Mouse (Mus musculus): ENCODE results near the gene Kcnq1. TPM values are rescaled to one million over a fixed set of nuclear protein-coding genes. Genes with fewer than 3 reads are reported as not detected.
A peak's percentile ranks its signal among the peaks of the same experiment; 100 is the strongest.

Gene Kcnq1
- polyA plus RNA-seq, 1 experiment from 2014 or later = 0.48 TPM

- Histone ChIP-seq H3K4me2 (no peak within 1 kb of the TSS), H3K36me3 (ENCODE audit: poor library complexity, severe bottlenecking) (no peaks in the 10 kb centered on the region), H3K9ac (no peak within 1 kb of the TSS), H3K27me3 (no peaks in the 10 kb centered on the region), H3K4me1 (no peaks in the 10 kb centered on the region), H3K4me3 (no peak within 1 kb of the TSS), H3K27ac (no peak within 1 kb of the TSS), H3K9me3 (replicated peaks) (no peaks in the 10 kb centered on the region)
- WGBS = 56% methylated on average over 10 of the region's 10 CpGs
- no peak for ATAC-seq
These were observed 11.3 kb upstream of the Kcnq1 start, which contains the start of gene Trpm5 for GRCm38 (mm10) chr7:143094592-143095553. TSS of gene Trpm5 (minus strand) at chr7:143094642.

- no peaks in the 10 kb centered on the region for H3K36me3 ChIP-seq (ENCODE audit: poor library complexity, severe bottlenecking)
- H3K27me3 ChIP-seq = no peaks in the 10 kb centered on the region
- H3K4me3 ChIP-seq = no peak overlapping the region
- no peaks in the 10 kb centered on the region for H3K4me1 ChIP-seq
- WGBS = 63% methylated on average over 1 of the region's 1 CpGs
- no peak overlapping the region for H3K27ac ChIP-seq
- H3K9ac ChIP-seq = no peak overlapping the region
- no peak overlapping the region for H3K4me2 ChIP-seq
- ATAC-seq = no peak
- H3K9me3 ChIP-seq (replicated peaks) = no peaks in the 10 kb centered on the region
These were observed 10.6 kb upstream of the Kcnq1 start for GRCm38 (mm10) chr7:143095554-143095907.

GRCm38 (mm10) chr7:143100759-143101158 lies 5.4 kb upstream of the Kcnq1 start:
- Histone ChIP-seq H3K4me3 (no peak overlapping the region), H3K9me3 (replicated peaks) (no peaks in the 10 kb centered on the region), H3K36me3 (ENCODE audit: poor library complexity, severe bottlenecking) (no peaks in the 10 kb centered on the region), H3K4me1 (no peaks in the 10 kb centered on the region), H3K4me2 (no peak overlapping the region), H3K27me3 (peaks cover 25% of the 10 kb centered on the region), H3K9ac (no peak overlapping the region), H3K27ac (no peak overlapping the region)
- 79% methylated on average over 4 of the region's 4 CpGs for WGBS
- ATAC-seq = no peak

GRCm38 (mm10) chr7:143105258-143105897 lies 784 bp upstream of the Kcnq1 start:
- H3K36me3 ChIP-seq (ENCODE audit: poor library complexity, severe bottlenecking) = no peaks in the 10 kb centered on the region
- 75% methylated on average over 11 of the region's 11 CpGs for WGBS

GRCm38 (mm10) chr7:143106672-143107465 lies 707 bp downstream of the Kcnq1 start:
- no peak for ATAC-seq
- peaks cover 8% of the 10 kb centered on the region; the same call in 1 of the 2 replicates for H3K4me1 ChIP-seq

More at GRCm38 (mm10) chr7:143105258-143105897, 784 bp upstream of the Kcnq1 start:
- Histone ChIP-seq H3K4me2 (no peak overlapping the region), H3K9me3 (replicated peaks) (no peaks in the 10 kb centered on the region), H3K27me3 (peaks cover 69% of the 10 kb centered on the region), H3K4me3 (no peak overlapping the region), H3K4me1 (peaks cover 8% of the 10 kb centered on the region; the same call in 1 of the 2 replicates), H3K9ac (no peak overlapping the region), H3K27ac (no peak overlapping the region)
- ATAC-seq = no peak

GRCm38 (mm10) chr7:143108200-143108599 lies 2.0 kb downstream of the Kcnq1 start:
- H3K4me1 ChIP-seq = peaks cover 8% of the 10 kb centered on the region; the same call in 1 of the 2 replicates
- H3K9ac ChIP-seq = no peak overlapping the region

More at GRCm38 (mm10) chr7:143106672-143107465, 707 bp downstream of the Kcnq1 start:
- Histone ChIP-seq H3K9me3 (replicated peaks) (no peaks in the 10 kb centered on the region), H3K4me2 (peak overlapping the region; percentile 53), H3K27ac (no peak overlapping the region), H3K4me3 (peak overlapping the region; percentile 27), H3K27me3 (peaks cover 68% of the 10 kb centered on the region), H3K9ac (no peak overlapping the region), H3K36me3 (ENCODE audit: poor library complexity, severe bottlenecking) (no peaks in the 10 kb centered on the region)
- 10% methylated on average over 34 of the region's 57 CpGs for WGBS

GRCm38 (mm10) chr7:143108996-143109660 lies 3.0 kb downstream of the Kcnq1 start:
- 46% methylated on average over 3 of the region's 3 CpGs for WGBS
- no peak for ATAC-seq
- no peaks in the 10 kb centered on the region; the same call in 1 of the 2 replicates for H3K9me3 ChIP-seq (replicated peaks)
- H3K27ac ChIP-seq = no peak overlapping the region
- H3K4me1 ChIP-seq = peaks cover 8% of the 10 kb centered on the region; the same call in 1 of the 2 replicates
- no peaks in the 10 kb centered on the region for H3K36me3 ChIP-seq (ENCODE audit: poor library complexity, severe bottlenecking)
- H3K4me2 ChIP-seq = no peak overlapping the region
- H3K9ac ChIP-seq = no peak overlapping the region
- H3K27me3 ChIP-seq = peaks cover 61% of the 10 kb centered on the region
- no peak overlapping the region for H3K4me3 ChIP-seq

More at GRCm38 (mm10) chr7:143108200-143108599, 2.0 kb downstream of the Kcnq1 start:
- Histone ChIP-seq H3K27me3 (peaks cover 68% of the 10 kb centered on the region), H3K4me3 (no peak overlapping the region), H3K9me3 (replicated peaks) (no peaks in the 10 kb centered on the region), H3K36me3 (ENCODE audit: poor library complexity, severe bottlenecking) (no peaks in the 10 kb centered on the region), H3K4me2 (no peak overlapping the region), H3K27ac (no peak overlapping the region)
- ATAC-seq = no peak
- WGBS = 49% methylated on average over 5 of the region's 5 CpGs

- peaks cover 8% of the 10 kb centered on the region; the same call in 1 of the 2 replicates for H3K4me1 ChIP-seq
- H3K4me3 ChIP-seq = no peak overlapping the region
- no peak for ATAC-seq
- no peak overlapping the region for H3K4me2 ChIP-seq
- WGBS = 82% methylated on average over 3 of the region's 3 CpGs
- no peaks in the 10 kb centered on the region for H3K36me3 ChIP-seq (ENCODE audit: poor library complexity, severe bottlenecking)
- H3K27ac ChIP-seq = no peak overlapping the region
- H3K27me3 ChIP-seq = peaks cover 59% of the 10 kb centered on the region
- H3K9ac ChIP-seq = no peak overlapping the region
- H3K9me3 ChIP-seq (replicated peaks) = peaks cover under 1% of the 10 kb centered on the region; the same call in 1 of the 2 replicates
These were observed 3.5 kb downstream of the Kcnq1 start for GRCm38 (mm10) chr7:143109696-143110095.

- Histone ChIP-seq H3K9ac (no peak overlapping the region), H3K27me3 (peaks cover 48% of the 10 kb centered on the region), H3K4me3 (no peak overlapping the region), H3K9me3 (replicated peaks) (peaks cover 3% of the 10 kb centered on the region; the same call in 1 of the 2 replicates), H3K36me3 (ENCODE audit: poor library complexity, severe bottlenecking) (no peaks in the 10 kb centered on the region), H3K4me1 (peaks cover 8% of the 10 kb centered on the region; the same call in 1 of the 2 replicates), H3K27ac (no peak overlapping the region), H3K4me2 (no peak overlapping the region)
- no peak for ATAC-seq
- 71% methylated on average over 1 of the region's 1 CpGs for WGBS
These were observed 4.6 kb downstream of the Kcnq1 start for GRCm38 (mm10) chr7:143110803-143111202.

GRCm38 (mm10) chr7:143111719-143112118 lies 5.6 kb downstream of the Kcnq1 start:
- Histone ChIP-seq H3K9me3 (replicated peaks) (peaks cover 3% of the 10 kb centered on the region; the same call in 1 of the 2 replicates), H3K27me3 (peaks cover 39% of the 10 kb centered on the region), H3K9ac (no peak overlapping the region), H3K4me3 (no peak overlapping the region), H3K4me1 (peaks cover 8% of the 10 kb centered on the region; the same call in 1 of the 2 replicates), H3K27ac (no peak overlapping the region), H3K36me3 (ENCODE audit: poor library complexity, severe bottlenecking) (no peaks in the 10 kb centered on the region), H3K4me2 (no peak overlapping the region)
- WGBS = 71% methylated on average over 4 of the region's 4 CpGs
- ATAC-seq = no peak

- Histone ChIP-seq H3K9me3 (replicated peaks) (peaks cover 3% of the 10 kb centered on the region; the same call in 1 of the 2 replicates), H3K4me3 (no peak overlapping the region), H3K4me1 (0 out of 2 replicates have a peak, but pooled peaks cover 1% of the 10 kb centered on the region), H3K36me3 (ENCODE audit: poor library complexity, severe bottlenecking) (no peaks in the 10 kb centered on the region), H3K9ac (no peak overlapping the region), H3K4me2 (no peak overlapping the region), H3K27me3 (peaks cover 32% of the 10 kb centered on the region), H3K27ac (no peak overlapping the region)
- 54% methylated on average over 1 of the region's 1 CpGs for WGBS
- no peak for ATAC-seq
These were observed 6.2 kb downstream of the Kcnq1 start for GRCm38 (mm10) chr7:143112395-143112794.
